Mouse (Mus musculus): Measurements from ENCODE around the gene Cd82.

DNA sequence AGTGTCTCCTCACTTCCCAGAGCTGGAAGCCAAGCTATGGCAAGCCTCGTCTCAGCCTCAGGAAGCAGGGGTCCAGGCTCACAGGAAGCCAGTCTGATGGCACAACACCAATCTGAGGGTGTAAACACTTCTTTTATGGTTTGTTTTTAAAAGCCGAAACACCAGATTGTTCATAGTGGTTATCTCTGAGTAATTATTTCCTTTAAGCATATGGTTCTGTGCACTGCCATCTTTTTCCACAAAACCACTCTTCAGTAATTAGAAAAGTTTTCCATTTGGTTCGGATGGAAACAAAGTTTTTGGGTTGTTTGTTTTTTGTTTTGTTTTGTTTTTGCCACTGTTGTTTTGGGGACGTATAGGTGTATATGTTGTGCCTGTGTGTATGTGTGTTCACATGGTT, 9.9 kb downstream of the Cd82 start:
- TF ChIP-seq POLR2A (IDR thresholded peaks at IDR 0.05; ENCODE audit: control insufficient read depth, extremely low read depth, insufficient read depth, low read length, poor library complexity) = no peak
- TF ChIP-seq CTCF (IDR thresholded peaks at IDR 0.05; ENCODE audit: borderline replicate concordance, control insufficient read depth, extremely low read depth, insufficient read depth, low read length, poor library complexity) = no peak
